In the genomic region with DNA sequence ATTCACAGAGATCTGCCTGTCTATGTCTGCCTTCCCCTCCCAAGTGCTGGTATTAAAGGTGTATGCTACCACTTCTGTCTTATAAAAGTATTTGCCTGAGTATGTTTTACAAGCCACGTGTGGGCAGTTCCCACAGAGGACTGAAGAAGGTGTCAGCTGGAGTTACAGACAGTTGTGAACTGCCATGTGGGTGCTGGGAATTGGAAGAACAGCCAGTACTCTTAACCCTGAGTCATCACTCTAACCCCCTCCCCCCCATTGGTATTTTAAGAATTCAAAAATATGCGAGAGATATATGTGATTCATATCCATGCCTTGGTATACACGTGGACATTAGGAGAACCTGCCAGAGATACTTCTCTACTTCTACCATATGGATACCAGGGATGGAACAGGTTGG, we compare ENCODE assay signal across 30 mouse cellular contexts. TPM values are rescaled to one million over a fixed set of nuclear protein-coding genes. Genes with fewer than 3 reads are reported as not detected.
DNase-seq lines count a peak whose midpoint lies in the region; ATAC-seq and TF ChIP-seq lines count a peak whose summit lies in the region.
"Had no signal": no experiment of that assay in that cellular context is flagged by ENCODE, and none has a peak within 500 bp of the region (broad histone marks: within the 10 kb centered on the region; RNA-seq: fewer than 3 reads in every experiment).

No protein-coding gene starts in this region.

- H3K4me2 ChIP-seq in heart, postnatal 0 days (ENCODE audit: low read depth, low read length) = no peak overlapping the region
- no peak overlapping the region for H3K4me2 ChIP-seq in midbrain, embryonic 11.5 days
- no peak overlapping the region for H3K4me2 ChIP-seq in midbrain, embryonic 16.5 days (ENCODE audit: low read length)
- H3K4me2 ChIP-seq in kidney, embryonic 14.5 days (replicated peaks; ENCODE audit: low read depth, low read length) = no peak overlapping the region
- H3K4me2 ChIP-seq: embryonic facial prominence, embryonic 13.5 days; heart, embryonic 13.5 days; limb, embryonic 13.5 days; liver, embryonic 11.5 days; lung, embryonic 15.5 days had no signal

- TF ChIP-seq CTCF in heart, postnatal 0 days (IDR thresholded peaks at IDR 0.05; ENCODE audit: low read depth) = no peak

- no peak for DNase-seq in heart, postnatal 0 days (ENCODE audit: low spot score)
- no peak for DNase-seq in heart, adult 9 months (ENCODE audit: low spot score in 2 of 2)
- DNase-seq in midbrain, embryonic 11.5 days (ENCODE audit: low spot score, missing footprints) = peak; percentile 8
- DNase-seq in 3T3-L1 (ENCODE audit: low read depth, low spot score) (peak; percentile 78), NIH3T3 (ENCODE audit: low read depth) (peak; percentile 70)
- DNase-seq: adrenal gland, postnatal 14 days; cerebellum, adult 11-12 months; gastrocnemius, postnatal 36 days; heart, adult 18-20 months; heart, postnatal 14 days; kidney, adult 18-20 months; kidney, postnatal 36 days; layer of hippocampus, postnatal 36 days; lung, postnatal 4 days; midbrain, embryonic 14.5 days; spleen, adult 18-20 months; thymus, postnatal 14 days had no signal

- peaks cover 15% of the 10 kb centered on the region for H3K36me3 ChIP-seq in heart, postnatal 0 days (replicated peaks; ENCODE audit: control insufficient read depth, insufficient read depth, low read length)
- H3K36me3 ChIP-seq in midbrain, embryonic 11.5 days (ENCODE audit: control insufficient read depth, insufficient read depth, low read length) = no peaks in the 10 kb centered on the region
- H3K36me3 ChIP-seq in midbrain, embryonic 16.5 days (ENCODE audit: control insufficient read depth, insufficient read depth, low read length) = no peaks in the 10 kb centered on the region
- H3K36me3 ChIP-seq in kidney, embryonic 14.5 days (ENCODE audit: control insufficient read depth, insufficient read depth, low read length) = peaks cover 5% of the 10 kb centered on the region; the same call in 1 of the 2 replicates

- no peak for TF ChIP-seq EP300 in heart, postnatal 0 days (IDR thresholded peaks at IDR 0.05; ENCODE audit: low read depth)

- 24% methylated on average over 3 of the region's 3 CpGs for WGBS in heart, postnatal 0 days
- WGBS in midbrain, embryonic 11.5 days = 83% methylated on average over 3 of the region's 3 CpGs
- whole genome bisulfite sequencing in midbrain, embryonic 16.5 days = 78% methylated on average over 3 of the region's 3 CpGs
- 55% methylated on average over 3 of the region's 3 CpGs for WGBS in kidney, embryonic 14.5 days

- no peak overlapping the region for H3K9ac ChIP-seq in heart, postnatal 0 days (replicated peaks; ENCODE audit: low read depth, low read length)
- H3K9ac ChIP-seq in midbrain, embryonic 11.5 days (ENCODE audit: low read length) = no peak overlapping the region
- no peak overlapping the region for H3K9ac ChIP-seq in midbrain, embryonic 16.5 days (ENCODE audit: low read depth, low read length)
- no peak overlapping the region for H3K9ac ChIP-seq in kidney, embryonic 14.5 days (ENCODE audit: low read depth, low read length)
- H3K9ac ChIP-seq: embryonic facial prominence, embryonic 13.5 days; heart, embryonic 13.5 days; limb, embryonic 13.5 days; lung, embryonic 15.5 days had no signal

- H3K27me3 ChIP-seq in heart, postnatal 0 days (ENCODE audit: control insufficient read depth, insufficient read depth, low read length) = no peaks in the 10 kb centered on the region
- H3K27me3 ChIP-seq in midbrain, embryonic 11.5 days (ENCODE audit: control insufficient read depth, insufficient read depth, low read length) = no peaks in the 10 kb centered on the region
- H3K27me3 ChIP-seq in midbrain, embryonic 16.5 days (ENCODE audit: control insufficient read depth, insufficient read depth, low read depth, low read length) = no peaks in the 10 kb centered on the region
- no peaks in the 10 kb centered on the region for H3K27me3 ChIP-seq in kidney, embryonic 14.5 days (ENCODE audit: control insufficient read depth, insufficient read depth, low read length)
- H3K27me3 ChIP-seq: embryonic facial prominence, embryonic 13.5 days; heart, embryonic 13.5 days; limb, embryonic 13.5 days; lung, embryonic 15.5 days; megakaryocyte, embryonic 14.5 days had no signal

- no peaks in the 10 kb centered on the region; the same call in 1 of the 2 replicates for H3K4me1 ChIP-seq in heart, postnatal 0 days (ENCODE audit: control insufficient read depth, insufficient read depth)
- no peaks in the 10 kb centered on the region for H3K4me1 ChIP-seq in midbrain, embryonic 11.5 days (ENCODE audit: control insufficient read depth, insufficient read depth, low read length)
- H3K4me1 ChIP-seq in midbrain, embryonic 16.5 days (ENCODE audit: control insufficient read depth, insufficient read depth, low read length) = no peaks in the 10 kb centered on the region
- H3K4me1 ChIP-seq in kidney, embryonic 14.5 days (ENCODE audit: control insufficient read depth, insufficient read depth, low read length) = no peaks in the 10 kb centered on the region
- H3K4me1 ChIP-seq: lung, embryonic 15.5 days had no signal

- H3K9me3 ChIP-seq in heart, postnatal 0 days (replicated peaks; ENCODE audit: control insufficient read depth, low read length) = no peaks in the 10 kb centered on the region
- H3K9me3 ChIP-seq in midbrain, embryonic 11.5 days (ENCODE audit: control insufficient read depth, low read length) = no peaks in the 10 kb centered on the region
- no peaks in the 10 kb centered on the region for H3K9me3 ChIP-seq in midbrain, embryonic 16.5 days (replicated peaks; ENCODE audit: control insufficient read depth, low read length, poor library complexity, severe bottlenecking)
- no peaks in the 10 kb centered on the region for H3K9me3 ChIP-seq in kidney, embryonic 14.5 days (ENCODE audit: control insufficient read depth, low read length)
- H3K9me3 ChIP-seq: embryonic facial prominence, embryonic 13.5 days; G1E; heart, embryonic 13.5 days; limb, embryonic 13.5 days; lung, embryonic 15.5 days; megakaryocyte, embryonic 14.5 days had no signal

- no peak overlapping the region for H3K4me3 ChIP-seq in heart, postnatal 0 days (ENCODE audit: low read depth, low read length)
- H3K4me3 ChIP-seq in midbrain, embryonic 11.5 days (ENCODE audit: low read depth, low read length) = no peak overlapping the region
- H3K4me3 ChIP-seq in midbrain, embryonic 16.5 days (ENCODE audit: low read depth, low read length) = no peak overlapping the region
- no peak overlapping the region for H3K4me3 ChIP-seq in kidney, embryonic 14.5 days (ENCODE audit: low read length)
- H3K4me3 ChIP-seq: embryonic facial prominence, embryonic 13.5 days; erythroblast, embryonic 14.5 days; heart, embryonic 13.5 days; limb, embryonic 13.5 days; lung, embryonic 15.5 days; megakaryocyte, embryonic 14.5 days had no signal

- ATAC-seq in heart, postnatal 0 days (ENCODE audit: insufficient read depth, low read depth) = peak; percentile 24; the same call in 1 of the 2 replicates
- ATAC-seq in midbrain, embryonic 11.5 days (ENCODE audit: low FRiP score) = no peak
- ATAC-seq in midbrain, embryonic 16.5 days = no peak; the same call in 1 of the 2 replicates
- ATAC-seq in kidney, embryonic 14.5 days (ENCODE audit: low FRiP score, low TSS enrichment) = no peak
- no peak for ATAC-seq in erythroblast, adult 5-6 weeks (replicated peaks; ENCODE audit: low FRiP score, poor library complexity, severe bottlenecking)
- ATAC-seq: forebrain, embryonic 16.5 days; hindbrain, embryonic 16.5 days had no signal

- H3K27ac ChIP-seq in heart, postnatal 0 days (ENCODE audit: low read depth) = no peak overlapping the region
- no peak overlapping the region for H3K27ac ChIP-seq in midbrain, embryonic 11.5 days (ENCODE audit: low read depth, low read length)
- H3K27ac ChIP-seq in midbrain, embryonic 16.5 days (ENCODE audit: low read length) = no peak overlapping the region
- no peak overlapping the region for H3K27ac ChIP-seq in kidney, embryonic 14.5 days (ENCODE audit: low read depth, low read length)
- H3K27ac ChIP-seq: embryonic facial prominence, embryonic 13.5 days; heart, embryonic 13.5 days; limb, embryonic 13.5 days; lung, embryonic 15.5 days had no signal

RNA-seq across cellular contexts. Expression of a gene that starts 20.4 kb away (rescaled TPM):
- 14.3 and 15.5 TPM in 2 replicates for total RNA-seq in heart, postnatal 0 days (2014; rRNA removed; ENCODE audit: low replicate concordance)
- polyA plus RNA-seq in heart, postnatal 0 days (2015; fragmentation: Nextera tagmentation; extraction: Ambion mirVana) = 10.9 and 11.0 TPM in 2 replicates
- polyA plus RNA-seq in midbrain, embryonic 11.5 days (2014; fragmentation: Nextera tagmentation; extraction: Ambion mirVana) = 28.9 and 29.1 TPM in 2 replicates
- polyA plus RNA-seq in midbrain, embryonic 16.5 days (2015; fragmentation: Nextera tagmentation; extraction: Ambion mirVana) = 16.3 and 19.6 TPM in 2 replicates
- 18.6 and 27.0 TPM in 2 replicates for polyA plus RNA-seq in kidney, embryonic 14.5 days (2014; fragmentation: Nextera tagmentation; extraction: Ambion mirVana)
- total RNA-seq in erythroblast, adult 5-6 weeks (2015; ENCODE audit: low replicate concordance) = 10.9 and 12.5 TPM in 2 replicates
- 9.5 and 13.7 TPM in 2 replicates for total RNA-seq in erythroblast, adult 5-6 weeks (2017; ENCODE audit: low replicate concordance)

Comparison
In these comparisons a context has a peak if more than half of its experiments do, and no peak if none do; other contexts are left out.
1. DNase-seq: peak in midbrain, embryonic 11.5 days (single experiment), 3T3-L1 (single experiment) and NIH3T3 (single experiment); none in heart, postnatal 0 days (single experiment) and heart, adult 9 months (0 of 2).